Mouse (Mus musculus) stomach, embryonic 16.5 days (tissue): ENCODE results near the gene Cacnb3. TPM values are rescaled to one million over a fixed set of nuclear protein-coding genes. Genes with fewer than 3 reads are reported as not detected.

Source experiments
- ATAC-seq: fragments of 200-750 bp; cut with Nextera tagmentation; 2 replicates; pipeline ENCODE4 v1.8.0; 2017; ENCODE audit warnings: moderate number of reproducible peaks, moderate TSS enrichment; ENCODE audit not compliant: insufficient read depth, low FRiP score
- H3K27ac ChIP-seq: fragments of 300-500 bp; sonication (generic); 2 replicates; pipeline ENCODE4 v1.5.1; 2014; ENCODE audit warnings: low read length
- H3K27me3 ChIP-seq: fragments of 300-500 bp; sonication (generic); 2 replicates; pipeline ENCODE4 v1.6.1; 2014; ENCODE audit warnings: low read length, control low read depth, mixed read lengths; ENCODE audit not compliant: control insufficient read depth, insufficient read depth
- H3K36me3 ChIP-seq: fragments of 300-500 bp; sonication (generic); 2 replicates; pipeline ENCODE4 v1.6.1; 2014; ENCODE audit warnings: low read length; ENCODE audit not compliant: control insufficient read depth, insufficient read depth
- H3K4me1 ChIP-seq: fragments of 300-500 bp; sonication (generic); 2 replicates; pipeline ENCODE4 v1.6.1; 2014; ENCODE audit warnings: low read length, control low read depth, mixed read lengths; ENCODE audit not compliant: control insufficient read depth, insufficient read depth
- H3K4me2 ChIP-seq: fragments of 300-500 bp; sonication (generic); 2 replicates; pipeline ENCODE4 v1.6.1; 2014; ENCODE audit warnings: low read depth, low read length, mixed read lengths
- H3K4me3 ChIP-seq: fragments of 300-500 bp; sonication (generic); replicated peaks from 2 replicates; pipeline ENCODE4 v1.5.1; 2014; ENCODE audit warnings: mild to moderate bottlenecking, low read length
- H3K9ac ChIP-seq: fragments of 300-500 bp; sonication (generic); 2 replicates; pipeline ENCODE4 v1.6.1; 2014; ENCODE audit warnings: low read length
- H3K9me3 ChIP-seq: fragments of 300-500 bp; sonication (generic); replicated peaks from 2 replicates; pipeline ENCODE4 v1.6.1; 2016; ENCODE audit warnings: low read length, control low read depth; ENCODE audit not compliant: control insufficient read depth
- WGBS: fragments of 180-500 bp; shearing (Covaris S2); extraction: QIAGEN DNeasy Blood & Tissue Kit; methylation state at CpG from one replicate; pipeline ENCODE4 v1.1.7; 2014; 5-methylcytosine and 5-hydroxymethylcytosine counted together
- polyA plus RNA-seq: library from polyadenylated mRNA; unstranded; fragments of >200 nt; fragmentation: Nextera tagmentation; extraction: Ambion mirVana; gene quantifications from 2 replicates; pipeline ENCODE4 v1.2.1, GENCODE M21; 2015

Gene Cacnb3
- polyA plus RNA-seq, 1 experiment from 2014 or later = 28.2 TPM

DNA sequence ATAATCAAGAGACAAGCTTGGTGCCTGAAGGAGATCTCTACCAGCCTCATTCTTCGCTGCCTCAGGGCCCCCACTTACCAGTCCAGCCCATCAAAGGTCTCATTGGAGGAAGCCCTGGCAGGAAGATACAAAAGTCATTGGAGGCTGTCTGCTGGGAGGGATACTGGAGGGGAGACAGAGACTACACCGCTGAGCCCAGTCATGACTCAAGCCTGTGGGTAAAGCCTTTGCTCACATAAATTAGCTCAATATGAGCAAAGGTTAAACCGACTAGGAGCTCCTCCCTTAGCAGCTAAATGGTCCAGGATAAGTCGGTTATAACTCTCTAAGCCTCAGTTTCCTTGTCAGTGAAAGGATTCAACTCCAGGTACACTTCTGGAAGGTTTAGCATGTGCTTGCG is 35.6 kb upstream of the Cacnb3 start:
- Histone ChIP-seq H3K4me3 (no peak overlapping the region), H3K9ac (no peak overlapping the region), H3K27ac (no peak overlapping the region), H3K4me2 (no peak overlapping the region), H3K36me3 (peaks cover 34% of the 10 kb centered on the region), H3K4me1 (no peaks in the 10 kb centered on the region), H3K27me3 (no peaks in the 10 kb centered on the region), H3K9me3 (no peaks in the 10 kb centered on the region)
- 82% methylated on average over 5 of the region's 5 CpGs for WGBS
- ATAC-seq = no peak

DNA sequence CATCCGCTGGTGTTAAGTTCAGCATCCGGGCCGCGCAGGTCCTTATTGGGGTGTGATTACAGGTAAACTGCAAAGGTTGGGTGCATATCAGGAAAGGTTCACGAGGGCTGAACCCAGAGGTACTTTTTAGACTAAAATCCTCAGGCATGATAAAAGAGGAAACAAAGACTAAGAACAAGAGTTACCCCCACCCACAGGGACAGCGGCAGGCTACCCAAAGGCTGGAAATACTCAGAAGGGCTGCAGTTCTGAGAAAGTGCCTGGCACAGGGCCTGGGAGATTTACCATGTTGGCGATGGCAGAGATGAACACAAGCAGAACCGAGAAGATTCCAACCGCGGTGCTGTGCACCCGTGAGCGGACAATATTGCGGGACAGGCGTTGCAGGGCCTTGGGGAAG is 34.0 kb upstream of the Cacnb3 start:
- H3K9ac ChIP-seq = no peak overlapping the region
- WGBS = 90% methylated on average over 14 of the region's 14 CpGs
- peaks cover 39% of the 10 kb centered on the region for H3K36me3 ChIP-seq
- no peak overlapping the region for H3K27ac ChIP-seq
- H3K27me3 ChIP-seq = no peaks in the 10 kb centered on the region
- H3K9me3 ChIP-seq = no peaks in the 10 kb centered on the region
- no peak overlapping the region for H3K4me2 ChIP-seq
- no peak overlapping the region for H3K4me3 ChIP-seq
- peaks cover under 1% of the 10 kb centered on the region; the same call in 1 of the 2 replicates for H3K4me1 ChIP-seq
- ATAC-seq = no peak

DNA sequence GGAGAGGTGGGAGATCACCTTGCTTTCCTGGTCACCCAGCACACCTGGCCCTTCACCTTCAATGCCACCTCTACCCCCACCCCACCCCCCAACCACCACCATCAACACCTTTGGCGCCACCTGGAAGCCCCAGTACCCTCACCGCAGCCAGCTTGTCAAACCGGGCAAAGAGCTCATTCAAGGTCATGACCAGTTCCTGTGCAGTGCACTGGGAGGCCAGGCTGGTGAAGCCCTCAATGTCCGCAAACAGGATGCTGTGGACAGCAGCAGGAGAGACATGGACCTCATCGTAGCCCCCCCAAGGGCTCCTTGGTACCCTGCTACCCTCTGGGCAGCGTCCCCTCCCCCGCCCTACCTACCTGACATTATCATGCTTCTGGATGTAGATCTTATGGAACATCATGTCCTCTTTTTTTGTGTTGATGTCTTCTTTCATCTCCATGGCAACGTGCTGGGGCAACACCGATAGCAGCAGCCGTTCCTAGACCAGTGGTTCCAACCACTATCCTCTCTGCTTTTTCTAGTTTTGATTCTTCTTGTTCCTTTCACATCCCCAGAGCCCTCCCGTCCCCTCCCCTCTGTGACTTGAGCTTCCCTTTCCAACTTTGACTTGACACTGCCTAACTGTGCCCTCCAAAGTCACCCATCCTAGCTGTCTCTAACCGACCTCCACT is 30.5 kb upstream of the Cacnb3 start:
- Histone ChIP-seq H3K9ac (peak overlapping the region; percentile 2; the same call in 1 of the 2 replicates), H3K4me2 (no peak overlapping the region), H3K27me3 (no peaks in the 10 kb centered on the region), H3K36me3 (peaks cover 31% of the 10 kb centered on the region), H3K27ac (no peak overlapping the region), H3K9me3 (no peaks in the 10 kb centered on the region), H3K4me3 (no peak overlapping the region), H3K4me1 (peaks cover 28% of the 10 kb centered on the region)
- WGBS = 83% methylated on average over 12 of the region's 12 CpGs
- no peak for ATAC-seq

DNA sequence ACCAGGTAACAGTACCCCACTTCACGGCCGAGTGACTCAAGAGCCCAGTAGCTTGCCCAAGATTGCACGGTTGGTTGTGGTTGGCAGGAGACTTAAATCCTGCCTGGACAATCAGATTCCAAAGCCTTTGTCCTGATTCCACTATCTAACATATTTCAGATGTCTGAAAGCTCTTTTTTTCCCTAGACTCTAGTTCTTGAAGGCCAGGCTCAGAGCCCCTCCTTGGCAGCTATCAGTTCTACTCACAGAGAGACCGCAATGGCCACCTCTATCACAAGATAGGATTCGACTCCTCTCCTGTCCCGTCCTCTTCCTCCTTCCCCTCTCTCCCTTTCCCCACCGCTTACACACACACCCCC is 28.8 kb upstream of the Cacnb3 start:
- ATAC-seq = no peak
- 60% methylated on average over 7 of the region's 7 CpGs for WGBS
- Histone ChIP-seq H3K27me3 (no peaks in the 10 kb centered on the region), H3K9ac (peak overlapping the region; percentile 34; the same call in 1 of the 2 replicates), H3K4me1 (peaks cover 40% of the 10 kb centered on the region), H3K4me2 (peak overlapping the region; percentile 54), H3K27ac (peak overlapping the region; percentile 68; the same call in 1 of the 2 replicates), H3K36me3 (peaks cover 23% of the 10 kb centered on the region), H3K9me3 (no peaks in the 10 kb centered on the region), H3K4me3 (peak overlapping the region; percentile 39)

DNA sequence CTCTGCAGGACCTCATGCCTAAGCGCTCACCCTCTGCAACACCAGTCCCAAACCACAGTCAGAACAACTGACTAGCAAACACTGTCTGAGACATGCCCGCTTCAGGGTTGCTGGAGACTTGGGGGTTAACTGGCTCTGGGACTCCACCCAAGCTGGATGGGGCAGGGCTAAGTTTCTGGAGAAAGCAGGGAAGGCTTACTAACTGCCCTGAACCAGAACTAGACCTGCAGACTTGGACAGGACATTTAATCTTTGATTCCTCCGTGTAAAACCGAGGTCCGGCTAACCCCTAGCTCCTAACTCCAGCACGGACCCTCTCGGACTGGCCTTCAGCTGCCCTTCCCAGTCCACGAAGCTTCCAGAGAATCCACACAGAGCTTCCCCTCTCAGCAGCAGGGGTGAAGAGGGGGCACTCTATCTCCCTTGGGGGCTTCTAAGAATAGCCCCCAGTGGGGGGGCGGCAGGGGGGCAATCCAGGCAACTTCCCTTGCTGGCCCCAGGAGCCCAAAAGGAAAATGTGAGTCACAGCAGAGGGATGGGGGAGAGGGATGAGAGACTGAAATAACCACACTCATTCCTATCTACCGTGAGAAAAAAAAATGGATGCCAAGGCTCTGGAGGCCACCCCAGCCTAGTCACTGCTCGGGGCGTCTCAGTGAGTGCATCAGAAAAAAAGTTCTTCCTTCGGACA is 28.3 kb upstream of the Cacnb3 start:
- Histone ChIP-seq H3K4me2 (peak overlapping the region; percentile 54), H3K9ac (peak overlapping the region; percentile 69), H3K27me3 (no peaks in the 10 kb centered on the region), H3K27ac (peak overlapping the region; percentile 68), H3K4me1 (peaks cover 45% of the 10 kb centered on the region), H3K4me3 (peak overlapping the region; percentile 39), H3K9me3 (no peaks in the 10 kb centered on the region), H3K36me3 (peaks cover 23% of the 10 kb centered on the region)
- WGBS = 33% methylated on average over 13 of the region's 13 CpGs
- peak; percentile 56; the same call in 1 of the 2 replicates for ATAC-seq

DNA sequence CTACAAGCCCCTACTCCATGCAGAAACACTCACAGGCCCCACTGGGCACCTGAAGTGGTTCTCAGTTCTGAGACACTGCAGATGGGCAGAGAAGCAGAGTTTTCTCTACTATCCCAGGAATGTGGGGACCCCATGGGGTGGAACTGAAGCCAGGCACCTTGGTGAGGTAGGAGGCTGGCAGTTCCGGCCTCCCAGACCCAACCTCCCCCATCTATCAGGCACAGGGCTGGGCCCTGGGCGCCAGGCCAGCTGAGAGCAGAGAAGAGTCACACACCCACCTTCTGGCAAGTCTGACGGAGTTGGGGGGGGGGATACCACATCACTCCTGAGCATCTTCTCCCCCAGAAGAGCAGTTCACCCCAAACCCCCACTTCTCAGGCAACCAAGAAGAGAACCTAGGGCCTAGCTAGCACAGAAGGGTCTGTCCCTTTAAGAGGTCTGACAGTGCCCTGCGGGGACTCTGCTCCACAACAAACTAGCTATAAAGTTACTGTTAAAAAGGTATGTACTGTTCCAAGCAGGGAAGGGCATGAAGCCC is 27.6 kb upstream of the Cacnb3 start:
- Histone ChIP-seq H3K9me3 (no peaks in the 10 kb centered on the region), H3K4me1 (peaks cover 51% of the 10 kb centered on the region), H3K27ac (peak overlapping the region; percentile 68), H3K9ac (peak overlapping the region; percentile 69), H3K4me2 (peak overlapping the region; percentile 54), H3K4me3 (peak overlapping the region; percentile 39), H3K36me3 (peaks cover 23% of the 10 kb centered on the region), H3K27me3 (no peaks in the 10 kb centered on the region)
- ATAC-seq = peak; percentile 30; the same call in 1 of the 2 replicates
- 31% methylated on average over 4 of the region's 4 CpGs for WGBS

DNA sequence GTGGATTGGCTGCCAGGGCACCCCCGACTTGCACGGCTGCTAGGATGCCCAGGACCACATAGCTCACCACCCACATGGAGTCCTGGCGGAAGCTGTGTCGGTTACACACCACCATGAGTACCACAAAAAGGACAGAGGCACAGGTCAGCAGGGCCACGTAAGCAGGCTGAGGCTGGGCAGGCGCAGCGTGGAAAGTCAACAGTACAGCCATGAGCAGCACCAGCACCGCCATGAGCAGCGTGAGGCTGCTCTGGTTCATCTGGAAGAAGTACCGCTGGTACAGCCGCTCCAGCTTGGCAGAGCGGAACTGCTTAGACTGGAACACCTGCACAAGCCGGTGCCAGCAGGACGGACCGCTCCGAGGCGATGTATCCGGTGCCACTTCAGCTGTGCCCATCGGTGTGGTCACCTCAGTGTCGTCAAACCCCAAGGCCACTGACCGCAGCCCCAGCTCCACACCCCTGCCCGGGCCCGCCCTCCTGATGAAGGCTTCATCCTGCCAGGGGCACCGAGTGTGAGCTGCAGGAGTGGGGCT is 26.5 kb upstream of the Cacnb3 start:
- no peak for ATAC-seq
- Histone ChIP-seq H3K4me2 (0 out of 2 replicates have a peak overlapping the region, but pooled peaks have one; percentile 54), H3K9me3 (no peaks in the 10 kb centered on the region), H3K4me3 (no peak overlapping the region), H3K36me3 (peaks cover 15% of the 10 kb centered on the region), H3K27me3 (no peaks in the 10 kb centered on the region), H3K9ac (no peak overlapping the region), H3K4me1 (peaks cover 53% of the 10 kb centered on the region), H3K27ac (no peak overlapping the region)
- 88% methylated on average over 24 of the region's 24 CpGs for WGBS

DNA sequence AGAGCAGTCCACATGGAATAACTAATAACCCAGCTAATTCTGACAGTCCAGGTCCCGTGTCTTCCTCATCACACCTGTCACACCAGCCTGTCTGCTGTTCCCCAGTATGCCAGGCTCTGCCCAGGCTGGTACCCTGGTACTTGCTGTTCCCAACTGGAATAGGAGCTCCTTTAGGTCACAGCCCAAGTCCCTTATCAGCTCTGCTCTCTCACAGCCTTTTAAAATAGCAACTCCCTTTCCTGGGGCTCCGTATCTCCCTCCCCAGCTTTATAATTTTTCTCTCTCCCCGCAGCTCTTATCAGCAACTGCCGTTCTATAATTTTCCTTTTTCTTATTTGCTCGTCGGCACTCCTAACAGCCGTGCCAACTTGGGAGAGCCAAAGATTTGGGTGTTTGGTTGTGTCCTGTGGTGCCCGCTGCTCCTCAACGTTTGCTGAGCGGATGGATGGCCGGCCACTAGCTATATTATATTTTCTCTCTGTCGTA is 24.5 kb upstream of the Cacnb3 start:
- 0 out of 2 replicates have a peak overlapping the region, but pooled peaks have one; percentile 20 for H3K9ac ChIP-seq
- no peaks in the 10 kb centered on the region for H3K9me3 ChIP-seq
- H3K4me3 ChIP-seq = peak overlapping the region; percentile 16
- peak overlapping the region; percentile 73 for H3K4me2 ChIP-seq
- 0 out of 2 replicates have a peak, but pooled peaks cover 10% of the 10 kb centered on the region for H3K36me3 ChIP-seq
- ATAC-seq = no peak
- H3K4me1 ChIP-seq = peaks cover 58% of the 10 kb centered on the region
- H3K27ac ChIP-seq = peak overlapping the region; percentile 97
- WGBS = 63% methylated on average over 12 of the region's 12 CpGs
- no peaks in the 10 kb centered on the region for H3K27me3 ChIP-seq
